Mouse (Mus musculus): ENCODE data around the gene Ccnc. TPM values are rescaled to one million over a fixed set of nuclear protein-coding genes. Genes with fewer than 3 reads are reported as not detected.
"Not testable (repeated sequence)": the region's sequence is repeated elsewhere in the genome, so short reads cannot be mapped to it uniquely, and the experiment has no call there.

Ccnc gene
- total and polyA plus RNA-seq, 2 experiments from 2014 or later = 29.2 to 59.6 TPM

GRCm38 (mm10) chr4:21705046-21705445 is 22.5 kb upstream of the Ccnc start:
- no peaks in the 10 kb centered on the region for H3K4me1 ChIP-seq (ENCODE audit: insufficient read depth, low read length)
- TF ChIP-seq CTCF (IDR thresholded peaks at IDR 0.05) = peak; percentile 53
- H3K27me3 ChIP-seq (ENCODE audit: insufficient read depth, low read length) = peaks cover 5% of the 10 kb centered on the region; the same call in 1 of the 2 replicates
- H3K4me3 ChIP-seq (ENCODE audit: low read depth, low read length) = no peak overlapping the region
- H3K36me3 ChIP-seq (ENCODE audit: insufficient read depth, low read length) = no peaks in the 10 kb centered on the region
- H3K27ac ChIP-seq (ENCODE audit: low read depth, low read length) = no peak overlapping the region
- ATAC-seq (ENCODE audit: low FRiP score) = no peak
- DNase-seq (ENCODE audit: low spot score) = no peak
- 57% methylated on average over 1 of the region's 1 CpGs for WGBS
- no peaks in the 10 kb centered on the region for H3K9me3 ChIP-seq (ENCODE audit: low read length)
- H3K9ac ChIP-seq (replicated peaks; ENCODE audit: low read length, poor library complexity, severe bottlenecking) = no peak overlapping the region
- H3K4me2 ChIP-seq (ENCODE audit: low read depth, low read length, poor library complexity, severe bottlenecking) = no peak overlapping the region

DNA sequence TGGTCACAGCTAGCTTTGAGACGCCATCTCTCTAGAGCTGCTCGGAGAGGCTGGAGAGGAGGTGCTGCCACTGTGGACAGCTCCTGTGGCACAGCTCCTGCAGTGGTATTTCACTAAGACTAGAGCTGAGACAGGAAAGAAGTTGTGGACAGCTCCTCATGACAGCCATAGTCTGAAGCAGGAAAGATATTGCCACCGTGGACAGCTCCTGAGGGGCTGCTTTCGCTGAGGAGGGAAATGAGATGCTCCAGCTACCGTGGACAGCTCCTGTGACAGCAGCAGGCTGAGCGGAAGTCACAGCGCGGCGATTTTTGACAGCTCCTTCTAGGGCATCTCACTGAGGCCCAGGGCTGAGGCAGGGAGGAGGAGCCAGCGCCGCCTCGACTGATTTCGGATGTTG is 15.4 kb upstream of the Ccnc start:
- peak overlapping the region; percentile 23 for H3K4me3 ChIP-seq (ENCODE audit: low read depth, low read length)
- 7% methylated on average over 13 of the region's 13 CpGs for WGBS
- DNase-seq (ENCODE audit: low spot score) = peak; percentile 80
- peaks cover 7% of the 10 kb centered on the region; the same call in 1 of the 2 replicates for H3K27me3 ChIP-seq (ENCODE audit: insufficient read depth, low read length)
- ATAC-seq (ENCODE audit: low FRiP score) = peak; percentile 47; the same call in 1 of the 2 replicates
- H3K9me3 ChIP-seq (ENCODE audit: low read length) = no peaks in the 10 kb centered on the region
- H3K27ac ChIP-seq (ENCODE audit: low read depth, low read length) = no peak overlapping the region
- no peaks in the 10 kb centered on the region for H3K4me1 ChIP-seq (ENCODE audit: insufficient read depth, low read length)
- peak overlapping the region; percentile 44 for H3K4me2 ChIP-seq (ENCODE audit: low read depth, low read length, poor library complexity, severe bottlenecking)
- no peak for TF ChIP-seq CTCF (IDR thresholded peaks at IDR 0.05)
- no peak overlapping the region for H3K9ac ChIP-seq (replicated peaks; ENCODE audit: low read length, poor library complexity, severe bottlenecking)
- H3K36me3 ChIP-seq (ENCODE audit: insufficient read depth, low read length) = no peaks in the 10 kb centered on the region

DNA sequence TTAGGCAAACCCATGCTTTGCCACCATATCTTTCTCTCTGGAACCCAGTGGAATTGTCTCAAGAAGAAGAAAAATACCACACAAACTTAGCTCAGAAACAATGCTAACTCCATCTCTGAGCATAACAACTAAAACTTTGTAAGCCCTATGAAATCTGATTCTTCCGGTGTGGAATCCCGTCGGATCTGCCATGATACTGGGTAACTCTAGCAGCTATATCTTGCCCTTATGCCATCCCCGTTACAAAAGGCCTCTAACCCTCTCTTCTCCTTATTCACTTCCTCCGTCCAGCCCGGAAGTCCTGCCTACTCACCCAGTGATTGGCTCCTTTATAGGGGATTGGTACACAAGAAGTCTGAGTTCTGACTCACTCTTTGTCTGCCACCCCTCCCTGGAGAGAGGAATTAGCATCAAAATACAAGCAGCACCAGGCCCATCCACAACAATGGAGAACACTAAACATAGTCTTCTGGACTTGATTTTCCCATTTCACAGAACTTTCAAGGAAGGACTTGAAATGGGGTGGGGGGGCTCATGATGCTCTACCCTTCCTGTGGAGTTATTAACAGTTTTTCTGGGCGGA is 4.7 kb upstream of the Ccnc start:
- no peak for TF ChIP-seq CTCF (IDR thresholded peaks at IDR 0.05)
- H3K27me3 ChIP-seq (ENCODE audit: insufficient read depth, low read length) = no peaks in the 10 kb centered on the region
- H3K4me1 ChIP-seq (ENCODE audit: insufficient read depth, low read length) = no peaks in the 10 kb centered on the region
- H3K4me3 ChIP-seq (ENCODE audit: low read depth, low read length) = no peak overlapping the region
- no peak overlapping the region for H3K9ac ChIP-seq (replicated peaks; ENCODE audit: low read length, poor library complexity, severe bottlenecking)
- no peak for ATAC-seq (ENCODE audit: low FRiP score)
- WGBS = 35% methylated on average over 7 of the region's 7 CpGs
- DNase-seq (ENCODE audit: low spot score) = no peak
- H3K27ac ChIP-seq (ENCODE audit: low read depth, low read length) = no peak overlapping the region
- H3K36me3 ChIP-seq (ENCODE audit: insufficient read depth, low read length) = no peaks in the 10 kb centered on the region
- no peak overlapping the region for H3K4me2 ChIP-seq (ENCODE audit: low read depth, low read length, poor library complexity, severe bottlenecking)
- no peaks in the 10 kb centered on the region for H3K9me3 ChIP-seq (ENCODE audit: low read length)

DNA sequence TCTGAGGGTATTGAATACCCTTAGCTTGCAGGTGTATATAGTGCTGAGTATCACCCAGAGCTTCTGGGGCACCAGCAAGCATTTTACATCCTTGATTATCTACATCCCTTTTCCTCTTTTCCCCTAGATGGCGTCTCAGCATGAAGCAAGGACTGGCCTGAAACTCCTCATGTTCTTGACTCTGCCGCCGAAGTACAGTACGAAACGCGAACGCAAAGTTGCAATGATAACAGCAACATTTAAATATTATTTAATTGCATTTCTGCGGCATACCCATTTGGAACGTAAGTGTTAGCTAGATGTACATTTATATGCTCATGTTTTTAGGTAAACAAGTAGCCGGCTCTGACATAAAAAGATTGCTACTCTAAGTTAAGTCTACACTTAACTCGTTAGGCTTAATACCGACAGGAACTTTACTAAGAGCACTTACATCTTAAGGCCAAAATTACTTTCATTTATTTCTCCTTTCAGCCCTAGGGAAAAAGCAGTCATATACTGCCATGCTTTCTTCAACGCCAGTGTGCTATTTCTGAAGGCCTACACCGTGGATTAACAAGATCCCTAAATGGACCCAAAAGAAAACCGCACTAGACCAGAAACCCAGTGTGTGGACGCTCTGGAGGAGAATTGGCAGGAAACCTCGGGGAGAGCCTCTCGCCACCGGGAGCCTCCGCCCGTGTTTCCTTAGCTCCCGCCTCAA is 438 bp upstream of the Ccnc start:
- peak overlapping the region; percentile 83 for H3K27ac ChIP-seq (ENCODE audit: low read depth, low read length)
- H3K27me3 ChIP-seq (ENCODE audit: insufficient read depth, low read length) = no peaks in the 10 kb centered on the region
- TF ChIP-seq CTCF (IDR thresholded peaks at IDR 0.05) = peak; percentile 84
- peak overlapping the region; percentile 89 for H3K4me3 ChIP-seq (ENCODE audit: low read depth, low read length)
- WGBS = under 1% methylated on average over 22 of the region's 22 CpGs
- ATAC-seq (ENCODE audit: low FRiP score) = peak; percentile 77
- H3K4me1 ChIP-seq (ENCODE audit: insufficient read depth, low read length) = peaks cover 7% of the 10 kb centered on the region; the same call in 1 of the 2 replicates
- peak overlapping the region; percentile 69 for H3K4me2 ChIP-seq (ENCODE audit: low read depth, low read length, poor library complexity, severe bottlenecking)
- H3K9ac ChIP-seq (replicated peaks; ENCODE audit: low read length, poor library complexity, severe bottlenecking) = peak overlapping the region; percentile 93
- no peaks in the 10 kb centered on the region for H3K36me3 ChIP-seq (ENCODE audit: insufficient read depth, low read length)
- DNase-seq (ENCODE audit: low spot score) = peak; percentile 80
- no peaks in the 10 kb centered on the region for H3K9me3 ChIP-seq (ENCODE audit: low read length)

DNA sequence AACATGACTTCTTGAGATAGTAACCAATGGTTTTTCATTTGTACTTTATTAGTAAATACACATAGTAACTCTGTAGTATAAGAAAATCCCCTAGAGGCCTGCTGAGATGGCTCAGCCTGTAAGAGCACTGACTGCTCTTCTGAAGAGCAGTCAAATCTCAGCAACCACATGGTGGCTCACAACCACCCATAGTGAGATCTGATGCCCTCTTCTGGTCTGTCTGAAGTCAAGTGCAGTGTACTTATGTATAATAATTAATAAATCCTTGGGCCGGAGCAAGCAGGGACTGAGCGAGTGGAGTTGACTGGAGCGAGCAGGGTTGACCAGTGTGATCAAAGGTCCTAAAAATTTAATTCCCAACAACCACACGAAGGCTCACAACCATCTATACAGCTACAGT is 11.7 kb downstream of the Ccnc start:
- ATAC-seq (ENCODE audit: low FRiP score) (no peak), DNase-seq (ENCODE audit: low spot score) (peak; percentile 5)
- H3K4me3 ChIP-seq (ENCODE audit: low read depth, low read length) = no peak overlapping the region
- H3K27me3 ChIP-seq (ENCODE audit: insufficient read depth, low read length) = no peaks in the 10 kb centered on the region
- H3K4me1 ChIP-seq (ENCODE audit: insufficient read depth, low read length) = no peaks in the 10 kb centered on the region
- no peaks in the 10 kb centered on the region for H3K9me3 ChIP-seq (ENCODE audit: low read length)
- no peak overlapping the region for H3K9ac ChIP-seq (replicated peaks; ENCODE audit: low read length, poor library complexity, severe bottlenecking)
- peak; percentile 46 for TF ChIP-seq CTCF (IDR thresholded peaks at IDR 0.05)
- 92% methylated on average over 4 of the region's 4 CpGs for WGBS
- no peak overlapping the region for H3K4me2 ChIP-seq (ENCODE audit: low read depth, low read length, poor library complexity, severe bottlenecking)
- H3K36me3 ChIP-seq (ENCODE audit: insufficient read depth, low read length) = peaks cover 15% of the 10 kb centered on the region; the same call in 1 of the 2 replicates
- H3K27ac ChIP-seq (ENCODE audit: low read depth, low read length) = no peak overlapping the region

DNA sequence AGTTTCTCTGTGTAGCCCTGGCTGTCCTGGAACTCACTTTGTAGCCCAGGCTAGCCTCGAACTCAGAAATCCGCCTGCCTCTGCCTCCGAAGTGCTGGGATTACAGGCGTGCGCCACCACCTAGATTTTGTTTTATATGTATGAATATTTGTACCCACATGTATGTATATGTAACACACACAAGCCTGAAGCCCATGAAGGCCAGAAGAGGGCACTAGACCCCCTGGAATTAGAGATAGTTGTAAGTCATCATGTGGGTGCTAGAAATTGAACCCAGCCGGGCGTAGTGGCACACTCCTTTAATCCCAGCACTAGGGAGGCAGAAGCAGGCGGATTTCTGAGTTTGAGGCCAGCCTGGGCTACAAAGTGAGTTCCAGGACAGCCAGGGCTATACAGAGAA is 16.6 kb downstream of the Ccnc start:
- not testable (repeated sequence) for H3K27me3 ChIP-seq (ENCODE audit: insufficient read depth, low read length)

More for the DNA sequence above, 16.6 kb downstream of the Ccnc start:
- not testable (repeated sequence) for H3K4me3 ChIP-seq (ENCODE audit: low read depth, low read length); H3K27ac ChIP-seq (ENCODE audit: low read depth, low read length); H3K9ac ChIP-seq (replicated peaks; ENCODE audit: low read length, poor library complexity, severe bottlenecking); H3K4me1 ChIP-seq (ENCODE audit: insufficient read depth, low read length); DNase-seq (ENCODE audit: low spot score); ATAC-seq (ENCODE audit: low FRiP score); H3K4me2 ChIP-seq (ENCODE audit: low read depth, low read length, poor library complexity, severe bottlenecking); H3K9me3 ChIP-seq (ENCODE audit: low read length)
- whole genome bisulfite sequencing = 98% methylated on average over 8 of the region's 8 CpGs
- peaks cover 12% of the 10 kb centered on the region for H3K36me3 ChIP-seq (ENCODE audit: insufficient read depth, low read length)

Data from midbrain, postnatal 0 days (tissue).